Mouse (Mus musculus) ES-Bruce4 (cell line): ENCODE data around the gene Mag. TPM values are rescaled to one million over a fixed set of nuclear protein-coding genes. Genes with fewer than 3 reads are reported as not detected.

Experiments used
- H3K27ac ChIP-seq: 2 replicates; pipeline ENCODE4 v1.5.1; 2012; ENCODE audit warnings: low read length, inconsistent platforms; ENCODE audit not compliant: insufficient read depth
- H3K27me3 ChIP-seq: 2 replicates; pipeline ENCODE4 v1.6.1; 2012; ENCODE audit warnings: mild to moderate bottlenecking, low read length, inconsistent platforms; ENCODE audit not compliant: control insufficient read depth, poor library complexity, insufficient read depth, severe bottlenecking
- H3K36me3 ChIP-seq: 2 replicates; pipeline ENCODE4 v1.6.1; 2012; ENCODE audit warnings: inconsistent platforms, mild to moderate bottlenecking, low read length, moderate library complexity; ENCODE audit not compliant: control insufficient read depth, poor library complexity, insufficient read depth, severe bottlenecking
- H3K4me1 ChIP-seq: one replicate; pipeline ENCODE4 v1.8.1; 2011; ENCODE audit warnings: low read length; ENCODE audit not compliant: control insufficient read depth, insufficient read depth
- H3K4me3 ChIP-seq: 2 replicates; pipeline ENCODE4 v1.5.1; 2011; ENCODE audit warnings: low read depth, mild to moderate bottlenecking, low read length
- H3K9ac ChIP-seq: 2 replicates; pipeline ENCODE4 v1.6.1; 2012; ENCODE audit warnings: low read depth, mild to moderate bottlenecking, inconsistent platforms; ENCODE audit not compliant: poor library complexity, severe bottlenecking
- H3K9me3 ChIP-seq: replicated peaks from 2 replicates; pipeline ENCODE4 v1.6.1; 2012; ENCODE audit warnings: mild to moderate bottlenecking, low read length, inconsistent platforms; ENCODE audit not compliant: control insufficient read depth, poor library complexity, insufficient read depth, severe bottlenecking
- CTCF ChIP-seq: IDR thresholded peaks from one replicate; pipeline ENCODE4 v1.8.1; 2011; ENCODE audit warnings: low read depth, low read length
- EP300 ChIP-seq: IDR thresholded peaks from 2 replicates; pipeline ENCODE4 v1.6.1; 2011; ENCODE audit warnings: low read depth, low read length; ENCODE audit not compliant: insufficient read depth
- POLR2A ChIP-seq: IDR thresholded peaks from one replicate; pipeline ENCODE4 v1.8.1; 2011; ENCODE audit warnings: low read length; ENCODE audit not compliant: insufficient read depth
- polyA plus RNA-seq: library from polyadenylated mRNA; stranded (reverse); fragments of >200 nt; gene quantifications from 2 replicates; pipeline ENCODE4 v1.2.4, GENCODE M21; 2011; ENCODE audit warnings: low read depth; ENCODE audit not compliant: missing spikeins, insufficient read depth, insufficient read length

The Mag gene
- polyA plus RNA-seq, 1 experiment = 0.85 TPM

GRCm38 (mm10) chr7:30904042-30904441 is 10.6 kb downstream of the Mag start:
- H3K9me3 ChIP-seq = no peaks in the 10 kb centered on the region
- TF ChIP-seq POLR2A = no peak
- TF ChIP-seq EP300 = no peak
- peak; percentile 54 for TF ChIP-seq CTCF
- H3K4me1 ChIP-seq = no peaks in the 10 kb centered on the region
- no peak overlapping the region for H3K4me3 ChIP-seq
- no peaks in the 10 kb centered on the region for H3K27me3 ChIP-seq
- H3K27ac ChIP-seq = no peak overlapping the region
- H3K9ac ChIP-seq = no peak overlapping the region
- no peaks in the 10 kb centered on the region for H3K36me3 ChIP-seq

GRCm38 (mm10) chr7:30895217-30895616 is 19.5 kb downstream of the Mag start:
- no peaks in the 10 kb centered on the region for H3K36me3 ChIP-seq
- no peak overlapping the region for H3K27ac ChIP-seq
- H3K4me3 ChIP-seq = no peak overlapping the region
- no peaks in the 10 kb centered on the region for H3K9me3 ChIP-seq
- no peaks in the 10 kb centered on the region for H3K27me3 ChIP-seq
- TF ChIP-seq CTCF (no peak), EP300 (no peak), POLR2A (no peak)
- peaks cover 2% of the 10 kb centered on the region for H3K4me1 ChIP-seq
- no peak overlapping the region for H3K9ac ChIP-seq

- Histone ChIP-seq H3K4me3 (no peak overlapping the region), H3K27ac (no peak overlapping the region), H3K27me3 (no peaks in the 10 kb centered on the region), H3K36me3 (no peaks in the 10 kb centered on the region), H3K9me3 (no peaks in the 10 kb centered on the region), H3K9ac (no peak overlapping the region), H3K4me1 (peaks cover 2% of the 10 kb centered on the region)
- TF ChIP-seq EP300 (no peak), CTCF (no peak), POLR2A (no peak)
Measured at GRCm38 (mm10) chr7:30892515-30892914, 22.2 kb downstream of the Mag start.

- Histone ChIP-seq H3K4me3 (no peak overlapping the region), H3K36me3 (no peaks in the 10 kb centered on the region), H3K4me1 (peaks cover 2% of the 10 kb centered on the region), H3K9me3 (no peaks in the 10 kb centered on the region), H3K27ac (no peak overlapping the region), H3K9ac (no peak overlapping the region), H3K27me3 (no peaks in the 10 kb centered on the region)
- TF ChIP-seq EP300 (no peak), CTCF (no peak), POLR2A (no peak)
Measured at GRCm38 (mm10) chr7:30891746-30892145, 22.9 kb downstream of the Mag start.

GRCm38 (mm10) chr7:30890681-30891080 is 24.0 kb downstream of the Mag start:
- no peaks in the 10 kb centered on the region for H3K36me3 ChIP-seq
- TF ChIP-seq POLR2A (no peak), CTCF (no peak), EP300 (no peak)
- H3K4me3 ChIP-seq = no peak overlapping the region
- H3K27me3 ChIP-seq = no peaks in the 10 kb centered on the region
- peaks cover 2% of the 10 kb centered on the region for H3K4me1 ChIP-seq
- H3K9ac ChIP-seq = no peak overlapping the region
- no peaks in the 10 kb centered on the region for H3K9me3 ChIP-seq
- H3K27ac ChIP-seq = no peak overlapping the region

- no peak overlapping the region for H3K4me3 ChIP-seq
- TF ChIP-seq POLR2A (no peak), EP300 (no peak), CTCF (no peak)
- H3K27ac ChIP-seq = no peak overlapping the region
- H3K9ac ChIP-seq = no peak overlapping the region
- H3K36me3 ChIP-seq = no peaks in the 10 kb centered on the region
- peaks cover 2% of the 10 kb centered on the region for H3K4me1 ChIP-seq
- no peaks in the 10 kb centered on the region for H3K27me3 ChIP-seq
- H3K9me3 ChIP-seq = no peaks in the 10 kb centered on the region
Measured at GRCm38 (mm10) chr7:30888786-30889185, 25.9 kb downstream of the Mag start.
